Mouse (Mus musculus): ENCODE results near the gene Lsm11.
"Not testable (repeated sequence)": the region's sequence is repeated elsewhere in the genome, so short reads cannot be mapped to it uniquely, and the experiment has no call there.

Gene Lsm11

GRCm38 (mm10) chr11:45883270-45883931 is 61.3 kb downstream of the Lsm11 start:
- DNase-seq (ENCODE audit: low spot score): no peak

GRCm38 (mm10) chr11:45881683-45882068 is 63.1 kb downstream of the Lsm11 start:
- DNase-seq (ENCODE audit: low spot score): no peak

GRCm38 (mm10) chr11:45881026-45881682 is 63.6 kb downstream of the Lsm11 start:
- peak; percentile 27 for DNase-seq (ENCODE audit: low spot score)

GRCm38 (mm10) chr11:45879366-45879765 is 65.4 kb downstream of the Lsm11 start:
- DNase-seq (ENCODE audit: low spot score): not testable (repeated sequence)
